Mouse (Mus musculus) C2C12 (cell line): ENCODE results near the gene Fam107b. TPM values are rescaled to one million over a fixed set of nuclear protein-coding genes. Genes with fewer than 3 reads are reported as not detected.

Experiments used
- H3K27me3 ChIP-seq: one replicate; pipeline ENCODE4 v1.6.1; 2011; ENCODE audit not compliant: control insufficient read depth, insufficient read depth, insufficient read length
- H3K36me3 ChIP-seq: one replicate; pipeline ENCODE4 v1.6.1; 2011; ENCODE audit not compliant: control insufficient read depth, insufficient read depth
- H3K4me3 ChIP-seq: one replicate; pipeline ENCODE4 v1.5.1; 2011; ENCODE audit warnings: mild to moderate bottlenecking, control low read depth; ENCODE audit not compliant: poor library complexity, insufficient read depth, severe bottlenecking
- H3K79me2 ChIP-seq: one replicate; pipeline ENCODE4 v1.6.1; 2011; ENCODE audit not compliant: control insufficient read depth, insufficient read depth
- H3K79me3 ChIP-seq: one replicate; pipeline ENCODE4 v1.6.1; 2011; ENCODE audit warnings: low read depth, control low read depth
- H3ac ChIP-seq: one replicate; pipeline ENCODE3; 2011; ENCODE audit warnings: low read depth; ENCODE audit not compliant: control insufficient read depth, insufficient read length
- CEBPB ChIP-seq: IDR thresholded peaks from one replicate; pipeline ENCODE4 v1.6.1; 2011; ENCODE audit warnings: low read depth, mild to moderate bottlenecking, control low read depth, moderate library complexity
- CTCF ChIP-seq: IDR thresholded peaks from one replicate; pipeline ENCODE4 v1.5.1; 2011; ENCODE audit not compliant: control insufficient read depth, insufficient read depth, insufficient read length
- FOSL1 ChIP-seq: IDR thresholded peaks from one replicate; pipeline ENCODE4 v1.8.0; 2011; ENCODE audit warnings: mild to moderate bottlenecking, low read length; ENCODE audit not compliant: poor library complexity, insufficient read depth, severe bottlenecking
- MAX ChIP-seq: IDR thresholded peaks from one replicate; pipeline ENCODE4 v1.6.1; 2011; ENCODE audit warnings: mild to moderate bottlenecking, control low read depth
- MYOD1 ChIP-seq: IDR thresholded peaks from one replicate; pipeline ENCODE4 v1.6.1; 2011; ENCODE audit warnings: low read depth; ENCODE audit not compliant: control insufficient read depth, insufficient read length
- MYOG ChIP-seq: IDR thresholded peaks from one replicate; pipeline ENCODE4 v1.6.1; 2011; ENCODE audit not compliant: control insufficient read depth, insufficient read length; ENCODE audit errors: extremely low read depth
- USF1 ChIP-seq: IDR thresholded peaks from one replicate; pipeline ENCODE4 v1.6.1; 2011; ENCODE audit warnings: low read depth, mild to moderate bottlenecking, control low read depth, moderate library complexity
- polyA plus RNA-seq: library from polyadenylated mRNA; unstranded; fragments of >200 nt; fragmentation: generic; extraction: Trizol; gene quantifications from one replicate; pipeline ENCODE4 v1.2.1, GENCODE M21; 2012; ENCODE audit warnings: missing spikeins

The Fam107b gene
- polyA plus RNA-seq, 1 experiment: 16.6 TPM

GRCm38 (mm10) chr2:3729586-3729985, 159.3 kb downstream of the Fam107b start:
- H3K36me3 ChIP-seq: no peaks in the 10 kb centered on the region
- no peak overlapping the region for H3K4me3 ChIP-seq
- peaks cover 91% of the 10 kb centered on the region for H3K79me2 ChIP-seq
- no peaks in the 10 kb centered on the region for H3K27me3 ChIP-seq
- TF ChIP-seq FOSL1: no peak
- no peak for TF ChIP-seq CTCF
- no peak for TF ChIP-seq MYOD1
- no peak for TF ChIP-seq CEBPB
- no peak for TF ChIP-seq MYOG
- no peak for TF ChIP-seq USF1
- TF ChIP-seq MAX: no peak
- no peak overlapping the region for H3ac ChIP-seq
- H3K79me3 ChIP-seq: peaks cover 55% of the 10 kb centered on the region

- Histone ChIP-seq H3K79me3 (peaks cover 51% of the 10 kb centered on the region), H3K36me3 (no peaks in the 10 kb centered on the region), H3K79me2 (peaks cover 91% of the 10 kb centered on the region), H3K27me3 (no peaks in the 10 kb centered on the region), H3K4me3 (no peak overlapping the region), H3ac (no peak overlapping the region)
- TF ChIP-seq FOSL1 (no peak), MYOG (no peak), CEBPB (no peak), MAX (no peak), MYOD1 (no peak), USF1 (no peak), CTCF (no peak)
Observed at GRCm38 (mm10) chr2:3730744-3731143, 160.5 kb downstream of the Fam107b start.

- Histone ChIP-seq H3K79me2 (peaks cover 91% of the 10 kb centered on the region), H3ac (no peak overlapping the region), H3K36me3 (no peaks in the 10 kb centered on the region), H3K79me3 (peaks cover 54% of the 10 kb centered on the region), H3K27me3 (no peaks in the 10 kb centered on the region), H3K4me3 (no peak overlapping the region)
- no peak for TF ChIP-seq CEBPB
- TF ChIP-seq MAX: no peak
- no peak for TF ChIP-seq CTCF
- TF ChIP-seq USF1: no peak
Observed at GRCm38 (mm10) chr2:3731316-3732015, 161.2 kb downstream of the Fam107b start.

GRCm38 (mm10) chr2:3737917-3738694, 167.8 kb downstream of the Fam107b start:
- Histone ChIP-seq H3K36me3 (peaks cover 2% of the 10 kb centered on the region), H3K79me3 (peaks cover 55% of the 10 kb centered on the region), H3K4me3 (no peak overlapping the region), H3K79me2 (peaks cover 95% of the 10 kb centered on the region), H3ac (no peak overlapping the region), H3K27me3 (no peaks in the 10 kb centered on the region)
- TF ChIP-seq CEBPB: no peak

GRCm38 (mm10) chr2:3738734-3739133, 168.4 kb downstream of the Fam107b start:
- TF ChIP-seq MYOG: no peak
- TF ChIP-seq CTCF: no peak
- TF ChIP-seq MAX: no peak
- no peak for TF ChIP-seq USF1
- no peak for TF ChIP-seq CEBPB
- no peak for TF ChIP-seq MYOD1
- no peak for TF ChIP-seq FOSL1
- Histone ChIP-seq H3ac (no peak overlapping the region), H3K4me3 (no peak overlapping the region), H3K79me3 (peaks cover 57% of the 10 kb centered on the region), H3K27me3 (no peaks in the 10 kb centered on the region), H3K79me2 (peaks cover 100% of the 10 kb centered on the region), H3K36me3 (peaks cover 4% of the 10 kb centered on the region)

GRCm38 (mm10) chr2:3739351-3739961, 169.2 kb downstream of the Fam107b start:
- Histone ChIP-seq H3ac (no peak overlapping the region), H3K27me3 (no peaks in the 10 kb centered on the region), H3K4me3 (no peak overlapping the region), H3K79me3 (peaks cover 52% of the 10 kb centered on the region), H3K36me3 (peaks cover 4% of the 10 kb centered on the region), H3K79me2 (peaks cover 94% of the 10 kb centered on the region)
- TF ChIP-seq MYOG (no peak), MYOD1 (no peak), USF1 (no peak), FOSL1 (no peak), CTCF (no peak), MAX (no peak)
